Mouse (Mus musculus) neural tube, embryonic 11.5 days (tissue): ENCODE results near the gene Fam196a. TPM values are rescaled to one million over a fixed set of nuclear protein-coding genes. Genes with fewer than 3 reads are reported as not detected.

ENCODE experiments used
- ATAC-seq: fragments of 200-750 bp; cut with Nextera tagmentation; 2 replicates; pipeline ENCODE4 v1.8.0; 2017; ENCODE audit warnings: moderate number of reproducible peaks, mild to moderate bottlenecking, moderate TSS enrichment, moderate library complexity; ENCODE audit not compliant: insufficient read depth, low FRiP score, low TSS enrichment
- DNase-seq: peaks from one replicate; pipeline ENCODE4 v3.0.0-alpha.2; 2015; ENCODE audit warnings: low spot score
- H3K27ac ChIP-seq: fragments of 300-500 bp; sonication (generic); 2 replicates; pipeline ENCODE4 v1.5.1; 2014; ENCODE audit warnings: low read depth, mild to moderate bottlenecking, low read length
- H3K27me3 ChIP-seq: fragments of 300-500 bp; sonication (generic); 2 replicates; pipeline ENCODE4 v1.6.1; 2014; ENCODE audit warnings: mild to moderate bottlenecking, low read length, mixed read lengths; ENCODE audit not compliant: control insufficient read depth, insufficient read depth
- H3K36me3 ChIP-seq: fragments of 300-500 bp; sonication (generic); 2 replicates; pipeline ENCODE4 v1.6.1; 2014; ENCODE audit warnings: mild to moderate bottlenecking, low read length, moderate library complexity, mixed read lengths; ENCODE audit not compliant: control insufficient read depth, insufficient read depth
- H3K4me1 ChIP-seq: fragments of 300-500 bp; sonication (generic); 2 replicates; pipeline ENCODE4 v1.6.1; 2014; ENCODE audit warnings: low read length, mixed read lengths; ENCODE audit not compliant: control insufficient read depth, insufficient read depth
- H3K4me2 ChIP-seq: fragments of 300-500 bp; sonication (generic); 2 replicates; pipeline ENCODE4 v1.6.1; 2014; ENCODE audit warnings: low read depth, mild to moderate bottlenecking, moderate library complexity
- H3K4me3 ChIP-seq: fragments of 300-500 bp; sonication (generic); 2 replicates; pipeline ENCODE4 v1.5.1; 2014; ENCODE audit warnings: low read depth, low read length
- H3K9ac ChIP-seq: fragments of 300-500 bp; sonication (generic); 2 replicates; pipeline ENCODE4 v1.6.1; 2014; ENCODE audit warnings: mild to moderate bottlenecking, low read length
- H3K9me3 ChIP-seq: fragments of 300-500 bp; sonication (generic); 2 replicates; pipeline ENCODE4 v1.6.1; 2016; ENCODE audit warnings: low read length; ENCODE audit not compliant: control insufficient read depth
- WGBS: fragments of 180-500 bp; shearing (Covaris S2); extraction: QIAGEN DNeasy Blood & Tissue Kit; methylation state at CpG from one replicate; pipeline ENCODE4 v1.1.7; 2014; 5-methylcytosine and 5-hydroxymethylcytosine counted together
- polyA plus RNA-seq: library from polyadenylated mRNA; unstranded; fragments of >200 nt; fragmentation: Nextera tagmentation; extraction: Ambion mirVana; gene quantifications from 2 replicates; pipeline ENCODE4 v1.2.1, GENCODE M21; 2014

Fam196a gene
- polyA plus RNA-seq, 1 experiment from 2014 or later, result 4.2 TPM

DNA sequence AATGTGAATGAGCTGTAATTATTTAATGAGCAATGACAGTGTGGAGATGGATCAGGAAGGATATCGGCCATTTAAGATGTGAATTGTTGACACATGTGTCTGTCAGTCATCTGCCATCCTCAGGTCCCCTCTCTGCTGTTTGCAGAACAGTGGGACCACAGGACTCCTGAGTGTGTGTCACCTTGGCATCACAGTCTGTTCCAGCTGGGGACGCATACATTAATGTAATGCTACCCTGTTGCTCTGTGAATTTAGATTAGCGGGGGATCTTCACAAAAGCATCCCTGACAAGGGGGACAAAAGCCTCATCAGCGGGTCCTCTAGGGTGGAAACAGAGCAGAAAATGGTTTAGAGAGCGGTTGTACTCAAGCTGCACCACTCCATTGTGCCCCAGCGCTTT is 59.2 kb downstream of the Fam196a start:
- H3K36me3 ChIP-seq, result no peaks in the 10 kb centered on the region
- ATAC-seq, result no peak

DNA sequence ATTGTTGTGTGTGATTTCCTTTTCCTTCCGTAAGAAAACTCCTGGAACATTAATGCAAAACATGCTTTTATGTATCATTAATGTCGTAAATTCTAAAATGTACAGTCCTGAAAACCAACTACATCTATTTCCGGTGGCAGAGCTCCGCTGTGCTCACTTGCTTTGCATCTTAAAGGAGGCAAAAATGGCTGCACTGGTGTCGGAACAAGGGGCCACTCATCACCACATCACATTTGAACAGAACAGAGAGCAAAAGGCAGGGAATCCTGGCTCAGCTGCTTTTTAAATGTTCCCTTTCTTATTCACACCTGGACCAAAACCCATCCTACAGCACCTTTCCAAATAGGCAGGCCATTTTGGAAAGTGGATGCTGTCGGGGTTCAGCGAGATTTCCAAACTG is 65.2 kb downstream of the Fam196a start:
- no peaks in the 10 kb centered on the region for H3K4me1 ChIP-seq
- H3K9me3 ChIP-seq, result no peaks in the 10 kb centered on the region
- no peaks in the 10 kb centered on the region for H3K27me3 ChIP-seq
- H3K4me3 ChIP-seq, result no peak overlapping the region
- no peak overlapping the region for H3K9ac ChIP-seq
- DNase-seq (no peak), ATAC-seq (no peak)
- no peak overlapping the region for H3K4me2 ChIP-seq
- WGBS, result 90% methylated on average over 7 of the region's 7 CpGs
- no peaks in the 10 kb centered on the region for H3K36me3 ChIP-seq
- no peak overlapping the region for H3K27ac ChIP-seq

More for the DNA sequence above, 59.2 kb downstream of the Fam196a start:
- Histone ChIP-seq H3K27ac (no peak overlapping the region), H3K4me2 (no peak overlapping the region), H3K27me3 (no peaks in the 10 kb centered on the region), H3K9me3 (no peaks in the 10 kb centered on the region), H3K4me1 (no peaks in the 10 kb centered on the region; the same call in 1 of the 2 replicates), H3K4me3 (no peak overlapping the region), H3K9ac (no peak overlapping the region)
- DNase-seq, result no peak
- 42% methylated on average over 6 of the region's 6 CpGs for WGBS

DNA sequence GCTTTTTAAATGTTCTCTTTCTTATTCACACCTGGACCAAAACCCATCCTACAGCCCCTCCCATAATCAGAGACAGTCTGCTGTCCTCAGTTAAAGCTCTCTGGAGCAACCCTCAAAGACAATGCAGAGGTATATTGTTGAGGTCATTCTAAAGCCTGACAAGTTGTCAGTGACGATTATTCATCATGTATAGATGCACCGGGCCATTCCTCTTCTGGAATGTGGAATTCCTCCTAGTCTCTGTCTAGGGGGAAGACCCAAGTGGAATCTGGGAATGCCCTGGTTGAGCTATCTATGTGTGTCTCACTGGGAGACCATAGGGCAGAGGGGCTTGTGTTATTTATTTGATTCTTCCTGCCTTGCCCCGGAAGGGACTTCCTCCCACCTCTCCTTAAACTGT is 65.7 kb downstream of the Fam196a start:
- H3K27me3 ChIP-seq, result no peaks in the 10 kb centered on the region
- no peaks in the 10 kb centered on the region for H3K9me3 ChIP-seq
- no peak overlapping the region for H3K4me2 ChIP-seq
- no peak for DNase-seq
- H3K4me3 ChIP-seq, result no peak overlapping the region
- ATAC-seq, result no peak
- H3K27ac ChIP-seq, result no peak overlapping the region
- no peaks in the 10 kb centered on the region for H3K4me1 ChIP-seq
- H3K9ac ChIP-seq, result no peak overlapping the region
- whole genome bisulfite sequencing, result 84% methylated on average over 3 of the region's 3 CpGs
- H3K36me3 ChIP-seq, result no peaks in the 10 kb centered on the region

DNA sequence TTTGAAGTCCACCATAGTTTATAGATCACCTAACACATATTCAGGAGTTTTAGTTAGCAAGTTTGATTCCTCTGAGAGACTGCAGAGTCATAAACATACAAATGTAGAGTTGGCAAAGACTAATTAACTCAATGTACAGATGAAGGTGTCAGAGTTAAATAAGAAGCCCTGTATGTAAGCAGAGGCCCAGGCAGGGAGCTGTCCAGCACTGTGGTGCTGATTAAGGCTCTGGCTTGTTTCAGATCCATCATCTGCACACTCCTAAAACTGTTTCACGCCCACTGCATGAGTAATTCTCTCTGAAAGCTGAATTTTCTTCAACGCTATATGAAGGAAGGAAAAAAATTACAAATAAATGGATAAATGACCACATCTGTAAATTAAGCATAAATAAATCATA is 74.1 kb downstream of the Fam196a start:
- H3K27ac ChIP-seq, result no peak overlapping the region
- DNase-seq (peak; percentile 61), ATAC-seq (no peak)
- H3K4me3 ChIP-seq, result no peak overlapping the region
- H3K4me1 ChIP-seq, result no peaks in the 10 kb centered on the region
- WGBS, result 78% methylated on average over 2 of the region's 2 CpGs
- H3K27me3 ChIP-seq, result no peaks in the 10 kb centered on the region
- no peaks in the 10 kb centered on the region for H3K36me3 ChIP-seq
- H3K4me2 ChIP-seq, result no peak overlapping the region
- H3K9ac ChIP-seq, result no peak overlapping the region
- H3K9me3 ChIP-seq, result no peaks in the 10 kb centered on the region

DNA sequence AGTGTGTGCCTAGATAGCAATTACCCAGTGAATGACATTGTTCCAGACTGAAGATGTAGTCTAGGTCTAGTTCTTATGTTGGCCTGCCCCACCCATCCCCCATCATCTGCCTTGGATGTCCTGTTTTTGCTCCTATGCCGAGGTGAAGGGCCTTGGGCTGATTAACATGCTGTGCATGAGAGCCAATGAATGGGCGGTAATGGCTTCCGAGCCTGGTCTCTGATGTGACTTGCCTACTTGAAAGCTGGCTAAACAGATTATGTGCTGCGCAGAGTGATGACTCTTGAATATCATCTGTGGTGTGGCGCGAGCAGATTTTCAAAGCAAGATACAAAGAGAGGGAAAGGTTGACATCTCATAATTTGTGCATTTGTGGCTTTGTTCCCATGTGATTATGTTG is 76.2 kb downstream of the Fam196a start:
- ATAC-seq, result no peak
- H3K9me3 ChIP-seq, result no peaks in the 10 kb centered on the region
- H3K4me2 ChIP-seq, result no peak overlapping the region
- no peaks in the 10 kb centered on the region for H3K27me3 ChIP-seq
- H3K36me3 ChIP-seq, result no peaks in the 10 kb centered on the region
- H3K4me3 ChIP-seq, result no peak overlapping the region
- H3K4me1 ChIP-seq, result no peaks in the 10 kb centered on the region
- DNase-seq, result no peak
- H3K9ac ChIP-seq, result no peak overlapping the region
- WGBS, result 82% methylated on average over 6 of the region's 6 CpGs
- H3K27ac ChIP-seq, result no peak overlapping the region

DNA sequence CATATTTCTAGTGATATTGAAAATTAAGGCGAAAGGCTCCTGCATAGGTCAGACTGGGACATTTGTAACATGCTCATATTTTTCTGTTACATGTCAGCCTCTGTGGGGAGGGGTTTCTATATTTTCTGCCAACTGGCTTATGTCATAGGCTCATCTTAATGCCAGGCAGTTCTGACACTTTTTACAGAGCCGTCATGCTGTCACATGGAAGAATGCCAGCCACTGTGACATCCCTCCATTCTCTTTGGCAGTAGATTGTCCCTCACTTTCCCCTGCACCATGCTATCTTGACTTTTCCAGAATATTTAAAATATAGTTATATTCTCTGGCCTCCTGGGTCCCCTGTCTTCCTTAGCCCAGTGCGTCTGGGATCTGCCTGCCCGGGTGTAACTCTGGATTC is 95.5 kb downstream of the Fam196a start:
- WGBS, result 94% methylated on average over 4 of the region's 4 CpGs
- DNase-seq (no peak), ATAC-seq (no peak)
- no peaks in the 10 kb centered on the region for H3K4me1 ChIP-seq
- H3K36me3 ChIP-seq, result no peaks in the 10 kb centered on the region
- no peak overlapping the region for H3K4me3 ChIP-seq
- H3K4me2 ChIP-seq, result no peak overlapping the region
- H3K27me3 ChIP-seq, result no peaks in the 10 kb centered on the region
- no peaks in the 10 kb centered on the region for H3K9me3 ChIP-seq
- H3K27ac ChIP-seq, result no peak overlapping the region
- no peak overlapping the region for H3K9ac ChIP-seq

DNA sequence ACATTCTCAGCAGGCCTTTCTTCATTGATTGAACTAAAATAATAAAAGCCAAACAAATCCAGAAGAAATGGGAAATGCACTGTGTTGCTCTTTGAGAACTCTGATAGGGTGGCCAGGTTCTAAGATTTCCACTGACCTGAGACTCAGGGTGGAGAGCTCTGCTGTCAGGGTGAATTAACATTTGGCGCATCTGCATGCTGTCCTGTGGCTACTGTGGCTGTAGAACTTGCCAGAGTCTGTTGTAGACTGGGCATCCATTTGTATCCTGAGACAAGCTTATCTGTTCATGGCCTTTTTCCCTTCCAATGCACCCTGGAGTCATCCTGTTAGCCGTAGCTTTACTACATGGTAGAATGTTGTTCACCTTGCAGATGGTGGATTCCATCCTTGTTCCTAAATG is 98.2 kb downstream of the Fam196a start:
- no peaks in the 10 kb centered on the region for H3K4me1 ChIP-seq
- no peak overlapping the region for H3K27ac ChIP-seq
- H3K4me2 ChIP-seq, result no peak overlapping the region
- H3K36me3 ChIP-seq, result no peaks in the 10 kb centered on the region
- WGBS, result 91% methylated on average over 2 of the region's 2 CpGs
- no peaks in the 10 kb centered on the region for H3K27me3 ChIP-seq
- DNase-seq (no peak), ATAC-seq (no peak)
- H3K9ac ChIP-seq, result no peak overlapping the region
- H3K4me3 ChIP-seq, result no peak overlapping the region
- H3K9me3 ChIP-seq, result no peaks in the 10 kb centered on the region
